Mouse (Mus musculus): ENCODE data around the gene Gpr27. TPM values are rescaled to one million over a fixed set of nuclear protein-coding genes. Genes with fewer than 3 reads are reported as not detected.

Gene Gpr27
- polyA plus RNA-seq, 2 experiments = 11.0 to 14.1 TPM

GRCm38 (mm10) chr6:99729853-99730252, 37.4 kb downstream of the Gpr27 start:
- Histone ChIP-seq H3K27ac (replicated peaks; ENCODE audit: low read depth, low read length) (no peak overlapping the region), H3K4me3 (replicated peaks; ENCODE audit: low read length) (no peak overlapping the region), H3K27me3 (ENCODE audit: control insufficient read depth, insufficient read depth, low read length) (peaks cover 14% of the 10 kb centered on the region; the same call in 1 of the 2 replicates), H3K9ac (ENCODE audit: low read depth, low read length, severe bottlenecking) (no peak overlapping the region), H3K9me3 (ENCODE audit: control insufficient read depth, low read length) (no peaks in the 10 kb centered on the region), H3K4me1 (ENCODE audit: control insufficient read depth, insufficient read depth, low read length) (peaks cover 23% of the 10 kb centered on the region), H3K4me2 (replicated peaks; ENCODE audit: low read depth, low read length, severe bottlenecking) (no peak overlapping the region), H3K36me3 (ENCODE audit: control insufficient read depth, insufficient read depth, low read length) (no peaks in the 10 kb centered on the region)
- ATAC-seq (ENCODE audit: low FRiP score, low read depth) (no peak), DNase-seq (ENCODE audit: low spot score) (no peak)
- no peak for TF ChIP-seq POLR2A (IDR thresholded peaks at IDR 0.05; ENCODE audit: borderline replicate concordance, extremely low read depth, insufficient read depth, insufficient read length)
- 89% methylated on average over 4 of the region's 4 CpGs for WGBS

- 77% methylated on average over 4 of the region's 4 CpGs for WGBS
- Histone ChIP-seq H3K4me2 (replicated peaks; ENCODE audit: low read depth, low read length, severe bottlenecking) (no peak overlapping the region), H3K27me3 (ENCODE audit: control insufficient read depth, insufficient read depth, low read length) (no peaks in the 10 kb centered on the region), H3K9me3 (ENCODE audit: control insufficient read depth, low read length) (no peaks in the 10 kb centered on the region), H3K4me3 (replicated peaks; ENCODE audit: low read length) (no peak overlapping the region), H3K27ac (replicated peaks; ENCODE audit: low read depth, low read length) (no peak overlapping the region), H3K4me1 (ENCODE audit: control insufficient read depth, insufficient read depth, low read length) (peaks cover 8% of the 10 kb centered on the region), H3K9ac (ENCODE audit: low read depth, low read length, severe bottlenecking) (no peak overlapping the region), H3K36me3 (ENCODE audit: control insufficient read depth, insufficient read depth, low read length) (no peaks in the 10 kb centered on the region)
- TF ChIP-seq POLR2A (IDR thresholded peaks at IDR 0.05; ENCODE audit: borderline replicate concordance, extremely low read depth, insufficient read depth, insufficient read length) = no peak
- DNase-seq (ENCODE audit: low spot score) (no peak), ATAC-seq (ENCODE audit: low FRiP score, low read depth) (no peak)
These were observed 39.4 kb downstream of the Gpr27 start for GRCm38 (mm10) chr6:99731926-99732325.

GRCm38 (mm10) chr6:99732673-99733072, 40.2 kb downstream of the Gpr27 start:
- H3K4me2 ChIP-seq (replicated peaks; ENCODE audit: low read depth, low read length, severe bottlenecking) = no peak overlapping the region
- H3K4me3 ChIP-seq (replicated peaks; ENCODE audit: low read length) = no peak overlapping the region
- no peak for DNase-seq (ENCODE audit: low spot score)
- no peaks in the 10 kb centered on the region for H3K27me3 ChIP-seq (ENCODE audit: control insufficient read depth, insufficient read depth, low read length)
- TF ChIP-seq POLR2A (IDR thresholded peaks at IDR 0.05; ENCODE audit: borderline replicate concordance, extremely low read depth, insufficient read depth, insufficient read length) = no peak
- H3K27ac ChIP-seq (replicated peaks; ENCODE audit: low read depth, low read length) = no peak overlapping the region
- H3K9ac ChIP-seq (ENCODE audit: low read depth, low read length, severe bottlenecking) = no peak overlapping the region
- H3K36me3 ChIP-seq (ENCODE audit: control insufficient read depth, insufficient read depth, low read length) = no peaks in the 10 kb centered on the region
- H3K4me1 ChIP-seq (ENCODE audit: control insufficient read depth, insufficient read depth, low read length) = 0 out of 2 replicates have a peak, but pooled peaks cover 1% of the 10 kb centered on the region
- no peaks in the 10 kb centered on the region for H3K9me3 ChIP-seq (ENCODE audit: control insufficient read depth, low read length)
- no peak for ATAC-seq (ENCODE audit: low FRiP score, low read depth)
- 89% methylated on average over 8 of the region's 8 CpGs for WGBS

DNA sequence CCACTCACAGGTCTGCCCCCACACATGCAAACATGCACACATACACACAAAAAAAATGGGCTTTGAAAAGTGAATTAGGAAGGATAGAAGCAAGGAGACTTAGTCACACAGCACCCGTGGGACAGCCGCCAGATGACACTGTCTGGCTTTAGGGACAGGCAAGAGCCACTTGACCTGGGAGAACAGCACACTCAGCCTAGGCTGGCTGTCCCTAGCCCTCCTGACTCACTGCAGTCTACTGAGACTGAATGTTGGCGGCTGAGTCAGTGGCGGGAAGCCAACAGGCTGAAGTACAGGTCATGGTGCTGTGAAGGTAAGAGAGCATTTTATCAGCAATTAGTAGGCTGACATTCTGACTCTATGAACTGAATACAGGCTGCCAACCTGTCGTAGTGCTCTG, 42.2 kb downstream of the Gpr27 start:
- ATAC-seq (ENCODE audit: low FRiP score, low read depth) (no peak), DNase-seq (ENCODE audit: low spot score) (no peak)
- Histone ChIP-seq H3K4me2 (replicated peaks; ENCODE audit: low read depth, low read length, severe bottlenecking) (no peak overlapping the region), H3K27me3 (ENCODE audit: control insufficient read depth, insufficient read depth, low read length) (no peaks in the 10 kb centered on the region), H3K27ac (replicated peaks; ENCODE audit: low read depth, low read length) (no peak overlapping the region), H3K36me3 (ENCODE audit: control insufficient read depth, insufficient read depth, low read length) (no peaks in the 10 kb centered on the region), H3K4me3 (replicated peaks; ENCODE audit: low read length) (no peak overlapping the region), H3K9me3 (ENCODE audit: control insufficient read depth, low read length) (no peaks in the 10 kb centered on the region), H3K4me1 (ENCODE audit: control insufficient read depth, insufficient read depth, low read length) (no peaks in the 10 kb centered on the region), H3K9ac (ENCODE audit: low read depth, low read length, severe bottlenecking) (no peak overlapping the region)
- no peak for TF ChIP-seq POLR2A (IDR thresholded peaks at IDR 0.05; ENCODE audit: borderline replicate concordance, extremely low read depth, insufficient read depth, insufficient read length)
- WGBS = 80% methylated on average over 5 of the region's 5 CpGs

DNA sequence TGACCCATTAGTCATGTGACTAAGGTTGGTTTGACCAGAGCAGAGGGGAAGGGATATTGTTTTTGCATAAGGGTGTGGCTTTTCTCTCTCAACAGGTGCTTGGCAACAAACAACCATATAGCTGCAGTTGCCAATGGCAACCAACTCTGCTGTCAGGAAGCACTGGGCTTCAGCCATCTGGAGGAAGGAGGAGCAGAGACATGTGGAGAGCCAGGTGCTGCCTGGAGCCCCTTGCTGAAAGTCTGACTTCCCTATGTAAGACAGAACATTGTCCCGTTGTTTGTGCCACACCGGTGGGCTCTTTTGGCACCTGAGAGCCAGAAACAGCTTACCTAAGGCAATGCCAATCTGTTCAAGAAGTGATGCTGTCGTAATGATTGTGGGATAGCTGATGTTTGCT, 50.4 kb downstream of the Gpr27 start:
- Histone ChIP-seq H3K4me2 (replicated peaks; ENCODE audit: low read depth, low read length, severe bottlenecking) (no peak overlapping the region), H3K27me3 (ENCODE audit: control insufficient read depth, insufficient read depth, low read length) (no peaks in the 10 kb centered on the region), H3K9ac (ENCODE audit: low read depth, low read length, severe bottlenecking) (no peak overlapping the region), H3K4me1 (ENCODE audit: control insufficient read depth, insufficient read depth, low read length) (no peaks in the 10 kb centered on the region), H3K27ac (replicated peaks; ENCODE audit: low read depth, low read length) (no peak overlapping the region), H3K9me3 (ENCODE audit: control insufficient read depth, low read length) (no peaks in the 10 kb centered on the region), H3K4me3 (replicated peaks; ENCODE audit: low read length) (no peak overlapping the region), H3K36me3 (ENCODE audit: control insufficient read depth, insufficient read depth, low read length) (no peaks in the 10 kb centered on the region)
- no peak for DNase-seq (ENCODE audit: low spot score)
- WGBS = 87% methylated on average over 3 of the region's 3 CpGs
- ATAC-seq (ENCODE audit: low FRiP score, low read depth) = no peak
- no peak for TF ChIP-seq POLR2A (IDR thresholded peaks at IDR 0.05; ENCODE audit: borderline replicate concordance, extremely low read depth, insufficient read depth, insufficient read length)

Other genes with a start within 250 kb of the Gpr27 start
- gene Foxp1, start 170.0 kb upstream of the Gpr27 start, polyA plus RNA-seq (2012; rRNA removed) = 101 and 121 TPM in 2 replicates
- gene Foxp1, start 170.0 kb upstream of the Gpr27 start, polyA plus RNA-seq (2014; fragmentation: Nextera tagmentation; extraction: Ambion mirVana) = 166 and 190 TPM in 2 replicates
- 17.4 and 19.8 TPM in 2 replicates for gene Eif4e3, start 25.9 kb upstream of the Gpr27 start, polyA plus RNA-seq (2012; rRNA removed)
- gene Eif4e3, start 25.9 kb upstream of the Gpr27 start, polyA plus RNA-seq (2014; fragmentation: Nextera tagmentation; extraction: Ambion mirVana) = 14.6 and 17.7 TPM in 2 replicates
- gene Gm20696, start 25.9 kb upstream of the Gpr27 start, polyA plus RNA-seq (2012; rRNA removed) = 1.4 and 2.0 TPM in 2 replicates
- gene Gm20696, start 25.9 kb upstream of the Gpr27 start, polyA plus RNA-seq (2014; fragmentation: Nextera tagmentation; extraction: Ambion mirVana) = 5.9 and 6.4 TPM in 2 replicates
- 0.43 and 0.82 TPM in 2 replicates for gene Prok2, start 33.7 kb downstream of the Gpr27 start, polyA plus RNA-seq (2012; rRNA removed)
- 1.8 and 2.0 TPM in 2 replicates for gene Prok2, start 33.7 kb downstream of the Gpr27 start, polyA plus RNA-seq (2014; fragmentation: Nextera tagmentation; extraction: Ambion mirVana)